7 mouse cellular contexts compared by ENCODE assay signal in the genomic region with DNA sequence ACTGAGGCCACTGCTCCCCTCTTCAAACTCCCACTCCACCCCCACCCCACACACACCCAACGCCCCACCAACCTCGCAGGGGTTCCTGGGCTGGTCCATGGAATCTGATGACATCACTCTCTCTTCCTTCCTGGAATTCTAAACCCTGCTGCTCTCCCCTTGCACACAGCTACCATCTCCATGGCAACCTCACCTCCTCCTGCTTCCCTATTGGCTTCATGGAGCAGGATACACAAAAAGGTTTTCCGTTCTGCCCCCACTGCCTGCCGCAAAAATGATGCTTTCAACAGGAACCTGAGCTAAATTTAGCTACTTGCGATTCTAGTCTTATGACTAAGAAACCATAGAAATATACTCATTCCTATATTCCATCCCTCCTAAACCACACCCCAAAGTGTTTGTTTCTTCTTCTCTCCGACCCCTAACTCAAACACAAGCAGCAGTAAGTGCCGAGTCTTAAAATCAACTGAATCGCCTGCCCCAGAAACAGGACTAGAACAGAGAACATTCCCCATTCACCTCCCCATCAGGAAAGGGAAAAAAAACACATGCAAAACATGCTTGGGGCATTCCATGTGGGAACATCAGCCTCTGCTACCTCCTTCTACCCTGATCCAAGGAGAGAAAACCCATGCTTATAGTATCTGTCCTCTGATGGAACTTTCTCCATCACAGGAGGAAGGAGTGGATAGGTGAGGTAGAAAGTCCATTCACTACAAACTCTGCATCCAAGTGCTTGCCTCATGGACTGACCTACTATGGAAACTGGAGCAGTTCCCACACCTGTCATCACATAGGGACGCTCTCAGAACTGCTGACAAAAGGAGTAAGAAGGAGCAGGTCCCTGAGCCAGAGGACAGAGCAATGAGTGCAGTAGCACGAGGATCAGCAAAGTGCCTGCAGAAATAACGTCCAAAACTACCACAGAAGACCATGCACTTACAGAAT.
DNase-seq lines count a peak whose midpoint lies in the region; ATAC-seq and TF ChIP-seq lines count a peak whose summit lies in the region.

No protein-coding gene starts in this region.

- H3K27ac ChIP-seq in kidney, embryonic 15.5 days: peak overlapping the region; percentile 71
- peak overlapping the region; percentile 87 for H3K27ac ChIP-seq in limb, embryonic 12.5 days
- peak overlapping the region; percentile 97 for H3K27ac ChIP-seq in olfactory bulb, adult 2 months (ENCODE audit: insufficient read depth, low read depth, low read length)

- H3K36me3 ChIP-seq in kidney, embryonic 15.5 days: no peaks in the 10 kb centered on the region
- H3K36me3 ChIP-seq in limb, embryonic 12.5 days: no peaks in the 10 kb centered on the region

- no peaks in the 10 kb centered on the region for H3K27me3 ChIP-seq in kidney, embryonic 15.5 days
- H3K27me3 ChIP-seq in limb, embryonic 12.5 days: no peaks in the 10 kb centered on the region

- peak; percentile 70 for ATAC-seq in kidney, embryonic 15.5 days (replicated peaks; ENCODE audit: low FRiP score)
- ATAC-seq in limb, embryonic 12.5 days (ENCODE audit: insufficient number of reproducible peaks, insufficient read depth, low FRiP score, low TSS enrichment, low read depth): peak; percentile 78

- peak; percentile 31; the same call in 1 of the 2 replicates for TF ChIP-seq POLR2A in olfactory bulb, adult 2 months (IDR thresholded peaks at IDR 0.05; ENCODE audit: insufficient read depth, low read depth, low read length)

- no peak for TF ChIP-seq CTCF in olfactory bulb, adult 2 months (IDR thresholded peaks at IDR 0.05; ENCODE audit: insufficient read depth, low read depth, low read length)

- peaks cover 31% of the 10 kb centered on the region for H3K4me1 ChIP-seq in kidney, embryonic 15.5 days
- H3K4me1 ChIP-seq in limb, embryonic 12.5 days (replicated peaks): peaks cover 56% of the 10 kb centered on the region
- H3K4me1 ChIP-seq in olfactory bulb, adult 2 months (ENCODE audit: control insufficient read depth, insufficient read depth, low read length): peaks cover 22% of the 10 kb centered on the region

- H3K9me3 ChIP-seq in kidney, embryonic 15.5 days (replicated peaks): no peaks in the 10 kb centered on the region
- no peaks in the 10 kb centered on the region for H3K9me3 ChIP-seq in limb, embryonic 12.5 days

- no peak overlapping the region for H3K4me3 ChIP-seq in kidney, embryonic 15.5 days (replicated peaks)
- H3K4me3 ChIP-seq in limb, embryonic 12.5 days (replicated peaks): peak overlapping the region; percentile 6; the same call in 1 of the 2 replicates
- peak overlapping the region; percentile 72 for H3K4me3 ChIP-seq in olfactory bulb, adult 2 months (ENCODE audit: insufficient read depth, low read depth, low read length)

- no peak overlapping the region for H3K9ac ChIP-seq in kidney, embryonic 15.5 days
- peak overlapping the region; percentile 35; the same call in 1 of the 2 replicates for H3K9ac ChIP-seq in limb, embryonic 12.5 days (replicated peaks)

- H3K4me2 ChIP-seq in kidney, embryonic 15.5 days: peak overlapping the region; percentile 22
- peak overlapping the region; percentile 47 for H3K4me2 ChIP-seq in limb, embryonic 12.5 days

- WGBS in kidney, embryonic 15.5 days: 16% methylated on average over 11 of the region's 11 CpGs
- 20% methylated on average over 11 of the region's 11 CpGs for WGBS in limb, embryonic 12.5 days
- 5% methylated on average over 11 of the region's 11 CpGs for WGBS in olfactory bulb, adult 2 months

- peak; percentile 45 to 50 for DNase-seq in adrenal gland, postnatal 36 days
- DNase-seq in embryo, embryonic 10.5 days (ENCODE audit: low spot score): peak; percentile 84
- peak; percentile 85 for DNase-seq in heart, adult 8-10 months (ENCODE audit: low spot score)
- DNase-seq in thymus, postnatal 14 days: no peak
